Mouse (Mus musculus) gastrocnemius, postnatal 14 days (tissue): ENCODE measurements at regions not wholly inside any gene's neighbourhood (a gene's known extent, or its start where the extent isn't known, plus 50 kb on each side); places are given as distances from the start of the nearest gene placed in this dataset.

Experiments used
- DNase-seq: peaks from one replicate; pipeline ENCODE4 v3.0.0; 2021; ENCODE audit warnings: mixed read lengths
- intact Hi-C: fragments of 180-260 bp; cut with DNase I; formaldehyde crosslinking; loops from one replicate; pipeline ENCODE4 v1.15.1; 2025; ENCODE audit warnings: low total_unique reads

DNA sequence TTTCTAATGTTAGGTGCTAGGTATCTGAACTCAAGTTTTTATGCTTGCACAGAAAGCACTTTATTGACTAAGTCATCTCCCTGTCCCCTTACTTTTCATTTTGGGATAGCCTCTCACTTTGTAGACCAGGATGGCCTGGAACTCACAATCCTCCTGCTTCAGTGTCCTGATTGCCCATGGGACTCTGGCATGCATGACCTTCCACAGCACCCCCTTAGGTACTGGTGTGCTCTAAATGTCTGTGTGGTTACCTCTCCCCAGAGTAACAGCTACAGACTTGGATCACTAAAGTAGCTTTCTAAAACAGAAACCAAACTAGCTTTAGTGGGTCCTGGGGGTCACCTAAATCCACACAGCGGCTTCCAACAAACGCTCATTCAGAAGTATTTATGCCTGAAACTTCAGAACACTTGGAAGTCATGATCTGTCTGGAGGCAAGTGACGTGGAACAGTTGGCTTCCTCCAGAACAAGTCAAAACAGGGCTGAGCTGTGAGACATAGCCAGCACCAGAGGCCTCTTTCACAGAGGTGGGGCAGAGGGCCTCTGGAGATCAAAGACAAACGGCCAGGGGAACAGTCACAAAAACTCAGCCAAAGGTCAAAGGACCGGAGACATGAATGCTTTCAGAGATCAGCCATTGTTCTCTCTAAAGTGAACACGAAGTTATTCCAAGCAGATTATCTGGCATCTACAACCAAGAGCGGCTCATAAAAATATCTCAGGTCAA, 80.8 kb upstream of the Nebl start:
- intact Hi-C loops, result no loop called here
- DNase-seq, result no peak
